Mouse (Mus musculus): ENCODE measurements around the gene Cyp21a1. TPM values are rescaled to one million over a fixed set of nuclear protein-coding genes. Genes with fewer than 3 reads are reported as not detected.
"Not testable (repeated sequence)": the region's sequence is repeated elsewhere in the genome, so short reads cannot be mapped to it uniquely, and the experiment has no call there.

Gene Cyp21a1
- not detected in 2 replicates for polyA plus RNA-seq (2015; fragmentation: Nextera tagmentation; extraction: Ambion mirVana)

DNA sequence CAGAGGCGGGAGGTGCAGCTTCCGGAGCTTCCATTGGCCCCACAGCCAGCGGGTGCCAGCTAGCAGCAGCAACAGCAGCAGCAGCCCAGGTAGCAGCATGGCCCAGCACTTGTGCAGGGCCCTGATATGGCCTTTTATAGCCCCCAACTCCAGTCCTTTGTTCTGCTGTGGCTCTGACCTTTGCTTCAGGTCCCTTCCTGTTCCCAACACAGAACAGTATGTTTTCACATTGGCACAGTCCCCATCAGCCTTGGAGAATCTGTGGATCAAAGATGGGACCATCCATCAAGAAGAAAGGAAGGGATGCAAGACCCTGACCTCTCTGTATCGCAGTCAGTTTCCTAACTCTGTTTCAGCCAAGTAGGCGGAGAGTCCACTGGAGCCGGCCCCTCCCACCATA, at the start of gene Cyp21a1:
Gene Cyp21a1, minus strand, starts transcription at position 261 of the 400 bp plus-strand sequence.
- not testable (repeated sequence) for ATAC-seq (replicated peaks); H3K4me2 ChIP-seq; H3K4me1 ChIP-seq; H3K27me3 ChIP-seq (replicated peaks); H3K4me3 ChIP-seq; H3K9me3 ChIP-seq; H3K27ac ChIP-seq; H3K36me3 ChIP-seq (replicated peaks); H3K9ac ChIP-seq
- 90% methylated on average over 3 of the region's 6 CpGs for WGBS

GRCm38 (mm10) chr17:34853511-34853910, 49.1 kb upstream of the Cyp21a1 start:
- Histone ChIP-seq H3K4me1 (peaks cover 29% of the 10 kb centered on the region), H3K4me2 (no peak overlapping the region), H3K36me3 (replicated peaks) (peaks cover 38% of the 10 kb centered on the region), H3K9me3 (no peaks in the 10 kb centered on the region), H3K9ac (no peak overlapping the region), H3K4me3 (no peak overlapping the region), H3K27me3 (replicated peaks) (no peaks in the 10 kb centered on the region), H3K27ac (no peak overlapping the region)
- WGBS = 81% methylated on average over 8 of the region's 8 CpGs
- no peak for ATAC-seq (replicated peaks)

- Histone ChIP-seq H3K9ac (peak overlapping the region; percentile 98), H3K27ac (peak overlapping the region; percentile 78), H3K4me1 (peaks cover 29% of the 10 kb centered on the region), H3K4me3 (peak overlapping the region; percentile 99), H3K4me2 (peak overlapping the region; percentile 93), H3K36me3 (replicated peaks) (peaks cover 36% of the 10 kb centered on the region), H3K27me3 (replicated peaks) (no peaks in the 10 kb centered on the region), H3K9me3 (no peaks in the 10 kb centered on the region)
- 2% methylated on average over 24 of the region's 25 CpGs for WGBS
- ATAC-seq (replicated peaks) = peak; percentile 4; the same call in 1 of the 2 replicates
These were observed 46.3 kb upstream of the Cyp21a1 start for GRCm38 (mm10) chr17:34850517-34851125.

DNA sequence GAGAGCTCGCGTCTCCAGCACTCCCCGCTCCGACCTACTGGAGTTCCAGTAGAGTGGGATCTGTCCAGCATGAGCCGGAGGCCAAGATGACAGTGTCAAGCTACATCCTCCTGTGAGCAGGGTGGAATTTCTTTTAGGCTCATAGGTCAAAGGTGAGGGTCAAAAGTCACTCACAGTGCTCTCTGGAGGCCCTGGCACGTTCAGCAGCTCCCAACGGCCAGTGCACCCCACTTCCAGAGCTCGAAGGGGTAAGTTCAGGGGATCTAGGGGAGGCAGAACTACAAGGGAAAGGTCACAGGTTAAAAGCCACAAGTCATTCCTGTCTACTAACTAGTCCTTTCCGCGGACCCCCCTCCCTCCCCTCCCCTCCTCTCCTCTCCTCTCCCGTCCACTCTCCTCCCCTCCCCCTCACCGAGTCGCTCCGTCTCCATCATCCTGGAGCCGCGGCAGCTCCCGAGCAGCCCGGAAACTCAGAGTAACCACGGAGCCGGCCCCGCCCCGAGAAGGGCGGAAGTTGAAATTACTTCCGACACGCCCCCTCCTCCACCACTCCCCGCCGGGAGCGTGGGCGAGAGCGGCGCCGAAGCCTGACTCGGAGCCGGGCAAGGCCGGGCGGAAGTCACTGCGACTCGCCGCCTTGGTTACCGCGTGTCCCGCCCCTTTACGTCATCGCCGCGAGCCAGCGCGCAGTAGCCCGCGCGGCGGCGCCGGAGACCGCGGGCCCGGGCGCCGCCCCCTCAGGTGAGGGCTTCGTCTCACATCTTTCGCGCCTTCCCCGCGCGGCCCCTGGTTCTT, 45.6 kb upstream of the Cyp21a1 start, which contains the start of the genes Skiv2l and Nelfe:
Gene Skiv2l, minus strand, starts transcription at position 489 of the 795 bp plus-strand sequence.
Gene Nelfe, plus strand, starts transcription at position 670 of the 795 bp plus-strand sequence.
- Histone ChIP-seq H3K36me3 (replicated peaks) (peaks cover 37% of the 10 kb centered on the region), H3K27me3 (replicated peaks) (no peaks in the 10 kb centered on the region), H3K9me3 (no peaks in the 10 kb centered on the region), H3K4me3 (peak within 1 kb of the TSS; percentile 99), H3K4me1 (peaks cover 29% of the 10 kb centered on the region), H3K4me2 (peak within 1 kb of the TSS; percentile 93), H3K27ac (peak within 1 kb of the TSS; percentile 78), H3K9ac (peak within 1 kb of the TSS; percentile 98)
- ATAC-seq (replicated peaks) = peak; percentile 97
- under 1% methylated on average over 65 of the region's 65 CpGs for WGBS

GRCm38 (mm10) chr17:34847615-34848014, 43.3 kb upstream of the Cyp21a1 start:
- no peak overlapping the region for H3K9ac ChIP-seq
- WGBS = 90% methylated on average over 7 of the region's 7 CpGs
- ATAC-seq (replicated peaks) = no peak
- H3K4me3 ChIP-seq = no peak overlapping the region
- no peak overlapping the region for H3K27ac ChIP-seq
- no peaks in the 10 kb centered on the region for H3K27me3 ChIP-seq (replicated peaks)
- H3K36me3 ChIP-seq (replicated peaks) = peaks cover 38% of the 10 kb centered on the region
- no peak overlapping the region for H3K4me2 ChIP-seq
- no peaks in the 10 kb centered on the region for H3K9me3 ChIP-seq
- H3K4me1 ChIP-seq = peaks cover 29% of the 10 kb centered on the region

- WGBS = 84% methylated on average over 6 of the region's 6 CpGs
These were observed 42.8 kb upstream of the Cyp21a1 start for GRCm38 (mm10) chr17:34847192-34847591.

DNA sequence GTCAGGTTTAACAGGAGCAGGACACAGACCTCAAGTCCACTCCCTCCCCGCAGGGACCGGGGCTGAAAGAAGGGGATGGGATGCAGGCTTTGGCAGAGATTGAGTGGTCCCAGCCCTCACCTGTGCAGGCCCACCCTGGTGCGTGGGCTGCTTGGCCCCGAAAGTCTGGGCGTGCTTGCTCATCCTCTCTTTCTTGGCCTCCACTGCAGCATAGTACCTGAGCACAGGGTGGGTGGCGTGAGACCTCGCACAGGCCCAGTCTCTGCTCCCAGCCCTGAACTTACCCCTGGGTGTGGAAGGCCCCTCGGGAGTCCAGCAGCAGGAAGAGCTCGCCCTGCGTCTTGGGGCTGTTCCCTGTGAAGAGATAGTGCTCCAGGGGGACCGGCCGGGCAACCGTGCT, 40.5 kb upstream of the Cyp21a1 start:
- no peak overlapping the region for H3K27ac ChIP-seq
- H3K4me2 ChIP-seq = no peak overlapping the region
- no peak for ATAC-seq (replicated peaks)
- no peaks in the 10 kb centered on the region for H3K9me3 ChIP-seq
- H3K27me3 ChIP-seq (replicated peaks) = no peaks in the 10 kb centered on the region
- H3K9ac ChIP-seq = no peak overlapping the region
- WGBS = 94% methylated on average over 13 of the region's 13 CpGs
- no peak overlapping the region for H3K4me3 ChIP-seq
- H3K36me3 ChIP-seq (replicated peaks) = peaks cover 62% of the 10 kb centered on the region
- peaks cover 10% of the 10 kb centered on the region for H3K4me1 ChIP-seq

More at GRCm38 (mm10) chr17:34847192-34847591, 42.8 kb upstream of the Cyp21a1 start:
- Histone ChIP-seq H3K36me3 (replicated peaks) (peaks cover 40% of the 10 kb centered on the region), H3K9me3 (no peaks in the 10 kb centered on the region), H3K4me2 (no peak overlapping the region), H3K9ac (no peak overlapping the region), H3K27me3 (replicated peaks) (no peaks in the 10 kb centered on the region), H3K4me1 (peaks cover 27% of the 10 kb centered on the region), H3K27ac (no peak overlapping the region), H3K4me3 (no peak overlapping the region)
- no peak for ATAC-seq (replicated peaks)

- 92% methylated on average over 6 of the region's 6 CpGs for WGBS
- peaks cover 62% of the 10 kb centered on the region for H3K36me3 ChIP-seq (replicated peaks)
- no peak overlapping the region for H3K27ac ChIP-seq
- no peak overlapping the region for H3K4me2 ChIP-seq
- H3K9ac ChIP-seq = no peak overlapping the region
- H3K4me1 ChIP-seq = peaks cover 21% of the 10 kb centered on the region
- no peaks in the 10 kb centered on the region for H3K9me3 ChIP-seq
- no peak for ATAC-seq (replicated peaks)
- no peak overlapping the region for H3K4me3 ChIP-seq
- H3K27me3 ChIP-seq (replicated peaks) = no peaks in the 10 kb centered on the region
These were observed 36.5 kb upstream of the Cyp21a1 start for GRCm38 (mm10) chr17:34840736-34841307.

DNA sequence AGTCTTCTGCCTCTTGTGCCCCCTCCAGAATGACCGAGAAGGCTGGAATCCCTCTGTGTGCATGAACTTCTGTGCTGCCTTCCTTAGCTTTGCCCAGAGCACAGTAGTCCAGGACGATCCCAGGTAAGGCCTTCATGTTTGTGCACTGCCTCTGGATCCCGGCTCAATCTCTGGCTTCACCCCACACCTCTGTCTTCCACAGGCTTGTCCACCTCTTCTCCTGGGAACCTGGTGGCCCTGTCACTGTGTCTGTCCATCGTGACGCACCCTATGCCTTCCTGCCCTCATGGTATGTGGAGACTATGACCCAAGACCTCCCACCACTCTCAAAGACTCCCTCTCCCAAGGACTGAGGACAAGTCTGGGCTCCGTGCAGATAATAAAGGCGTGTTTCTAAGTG, 34.4 kb upstream of the Cyp21a1 start:
- Histone ChIP-seq H3K9ac (no peak overlapping the region), H3K4me3 (no peak overlapping the region), H3K9me3 (no peaks in the 10 kb centered on the region), H3K36me3 (replicated peaks) (peaks cover 42% of the 10 kb centered on the region), H3K27me3 (replicated peaks) (no peaks in the 10 kb centered on the region), H3K4me2 (no peak overlapping the region), H3K4me1 (peaks cover 31% of the 10 kb centered on the region), H3K27ac (no peak overlapping the region)
- 91% methylated on average over 7 of the region's 7 CpGs for whole genome bisulfite sequencing
- ATAC-seq (replicated peaks) = no peak

- H3K27ac ChIP-seq = peak overlapping the region; percentile 84
- H3K9ac ChIP-seq = peak overlapping the region; percentile 70
- no peaks in the 10 kb centered on the region for H3K27me3 ChIP-seq (replicated peaks)
- no peaks in the 10 kb centered on the region for H3K9me3 ChIP-seq
- H3K36me3 ChIP-seq (replicated peaks) = peaks cover 36% of the 10 kb centered on the region
- 44% methylated on average over 43 of the region's 43 CpGs for WGBS
- peak overlapping the region; percentile 87 for H3K4me3 ChIP-seq
- peak; percentile 25 for ATAC-seq (replicated peaks)
- H3K4me1 ChIP-seq = peaks cover 31% of the 10 kb centered on the region
- H3K4me2 ChIP-seq = peak overlapping the region; percentile 98
These were observed 33.3 kb upstream of the Cyp21a1 start for GRCm38 (mm10) chr17:34837464-34838324.

DNA sequence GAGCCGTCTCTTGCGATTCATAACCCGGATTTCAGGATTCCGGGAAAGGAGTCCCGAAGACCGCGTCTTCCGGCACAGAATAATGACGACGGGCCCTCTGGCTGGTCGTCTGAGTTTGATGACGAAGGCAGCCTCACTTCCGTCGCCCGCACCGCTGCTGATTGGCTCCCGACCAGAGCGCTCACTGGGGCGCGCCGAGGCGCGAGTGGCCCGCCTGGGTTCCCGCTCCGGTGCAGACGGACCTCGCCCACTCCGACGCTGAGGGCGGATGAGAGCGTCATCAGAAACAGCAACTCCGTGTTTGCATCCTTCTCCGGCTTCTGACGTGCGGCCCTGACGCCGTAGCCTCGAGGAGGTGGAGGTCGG, 32.5 kb upstream of the Cyp21a1 start, which contains the start of the genes Stk19 and Dxo:
Gene Stk19, minus strand, starts transcription at position 90 of the 366 bp plus-strand sequence.
Gene Dxo, plus strand, starts transcription at position 164 of the 366 bp plus-strand sequence.
- Histone ChIP-seq H3K36me3 (replicated peaks) (peaks cover 33% of the 10 kb centered on the region), H3K27me3 (replicated peaks) (no peaks in the 10 kb centered on the region), H3K9me3 (no peaks in the 10 kb centered on the region), H3K4me3 (peak within 1 kb of the TSS; percentile 87), H3K4me1 (peaks cover 31% of the 10 kb centered on the region), H3K27ac (peak within 1 kb of the TSS; percentile 84), H3K9ac (peak within 1 kb of the TSS; percentile 70), H3K4me2 (peak within 1 kb of the TSS; percentile 98)
- WGBS = under 1% methylated on average over 40 of the region's 40 CpGs
- ATAC-seq (replicated peaks) = peak; percentile 93
